Mouse (Mus musculus): ENCODE measurements around the gene Trmt13. TPM values are rescaled to one million over a fixed set of nuclear protein-coding genes. Genes with fewer than 3 reads are reported as not detected.
"Not testable (repeated sequence)": the region's sequence is repeated elsewhere in the genome, so short reads cannot be mapped to it uniquely, and the experiment has no call there.

Trmt13 gene
- polyA plus RNA-seq, 1 experiment from 2014 or later = 13.1 TPM

GRCm38 (mm10) chr3:116582201-116582600 lies 32.2 kb downstream of the Trmt13 start:
- Histone ChIP-seq H3K27ac (no peak overlapping the region), H3K4me3 (no peak overlapping the region), H3K36me3 (peaks cover 78% of the 10 kb centered on the region), H3K4me1 (no peaks in the 10 kb centered on the region), H3K9me3 (replicated peaks) (no peaks in the 10 kb centered on the region), H3K4me2 (no peak overlapping the region), H3K9ac (no peak overlapping the region), H3K27me3 (replicated peaks) (no peaks in the 10 kb centered on the region)
- WGBS (ENCODE audit: insufficient replicate concordance) = 91% methylated on average over 9 of the region's 9 CpGs
- ATAC-seq = no peak

GRCm38 (mm10) chr3:116577286-116577685 lies 37.1 kb downstream of the Trmt13 start:
- H3K9me3 ChIP-seq (replicated peaks) = no peaks in the 10 kb centered on the region
- H3K4me3 ChIP-seq = no peak overlapping the region
- no peak for ATAC-seq
- peaks cover 36% of the 10 kb centered on the region for H3K36me3 ChIP-seq
- H3K27ac ChIP-seq = no peak overlapping the region
- no peak overlapping the region for H3K9ac ChIP-seq
- no peak overlapping the region for H3K4me2 ChIP-seq
- H3K27me3 ChIP-seq (replicated peaks) = no peaks in the 10 kb centered on the region
- no peaks in the 10 kb centered on the region for H3K4me1 ChIP-seq
- WGBS (ENCODE audit: insufficient replicate concordance) = 48% methylated on average over 3 of the region's 3 CpGs

- Histone ChIP-seq H3K9me3 (replicated peaks) (peaks cover 10% of the 10 kb centered on the region), H3K4me1 (0 out of 2 replicates have a peak, but pooled peaks cover 3% of the 10 kb centered on the region), H3K27me3 (replicated peaks) (no peaks in the 10 kb centered on the region), H3K27ac (no peak overlapping the region), H3K36me3 (peaks cover 18% of the 10 kb centered on the region), H3K9ac (no peak overlapping the region), H3K4me3 (no peak overlapping the region), H3K4me2 (no peak overlapping the region)
- ATAC-seq = no peak
- WGBS (ENCODE audit: insufficient replicate concordance) = 29% methylated on average over 2 of the region's 2 CpGs
Measured at GRCm38 (mm10) chr3:116570628-116571027, 43.8 kb downstream of the Trmt13 start.

- ATAC-seq = peak; percentile 66
- peak overlapping the region; percentile 71 for H3K9ac ChIP-seq
- peak overlapping the region; percentile 79 for H3K4me2 ChIP-seq
- H3K27me3 ChIP-seq (replicated peaks) = no peaks in the 10 kb centered on the region
- H3K36me3 ChIP-seq = peaks cover 16% of the 10 kb centered on the region
- H3K27ac ChIP-seq = peak overlapping the region; percentile 93
- H3K9me3 ChIP-seq (replicated peaks) = peaks cover 10% of the 10 kb centered on the region
- H3K4me3 ChIP-seq = peak overlapping the region; percentile 64
- H3K4me1 ChIP-seq = peaks cover 36% of the 10 kb centered on the region
- 14% methylated on average over 7 of the region's 7 CpGs for WGBS (ENCODE audit: insufficient replicate concordance)
Measured at GRCm38 (mm10) chr3:116563095-116563492, 51.3 kb downstream of the Trmt13 start.

GRCm38 (mm10) chr3:116562408-116563094 lies 51.8 kb downstream of the Trmt13 start, which contains the start of gene Lrrc39:
Lrrc39 (plus strand) TSS chr3:116562973.
- Histone ChIP-seq H3K27me3 (replicated peaks) (no peaks in the 10 kb centered on the region), H3K9ac (peak within 1 kb of the TSS; percentile 71), H3K36me3 (peaks cover 16% of the 10 kb centered on the region), H3K9me3 (replicated peaks) (peaks cover 10% of the 10 kb centered on the region), H3K27ac (peak within 1 kb of the TSS; percentile 93), H3K4me1 (peaks cover 36% of the 10 kb centered on the region), H3K4me3 (peak within 1 kb of the TSS; percentile 64), H3K4me2 (peak within 1 kb of the TSS; percentile 79)
- 23% methylated on average over 7 of the region's 7 CpGs for WGBS (ENCODE audit: insufficient replicate concordance)
- ATAC-seq = peak; percentile 98

GRCm38 (mm10) chr3:116561315-116561714 lies 53.1 kb downstream of the Trmt13 start:
- not testable (repeated sequence) for H3K27ac ChIP-seq; H3K36me3 ChIP-seq; H3K9me3 ChIP-seq (replicated peaks); H3K4me2 ChIP-seq; H3K27me3 ChIP-seq (replicated peaks); H3K4me3 ChIP-seq; ATAC-seq; H3K9ac ChIP-seq
- H3K4me1 ChIP-seq = peaks cover 36% of the 10 kb centered on the region
- WGBS (ENCODE audit: insufficient replicate concordance) = 93% methylated on average over 14 of the region's 14 CpGs

- no peaks in the 10 kb centered on the region for H3K9me3 ChIP-seq (replicated peaks)
- H3K9ac ChIP-seq = no peak overlapping the region
- WGBS (ENCODE audit: insufficient replicate concordance) = 82% methylated on average over 5 of the region's 5 CpGs
- H3K27me3 ChIP-seq (replicated peaks) = no peaks in the 10 kb centered on the region
- no peaks in the 10 kb centered on the region for H3K4me1 ChIP-seq
- H3K36me3 ChIP-seq = peaks cover 16% of the 10 kb centered on the region
- no peak overlapping the region for H3K4me3 ChIP-seq
- no peak overlapping the region for H3K27ac ChIP-seq
- no peak overlapping the region for H3K4me2 ChIP-seq
- ATAC-seq = no peak
Measured at GRCm38 (mm10) chr3:116551362-116551761, 63.0 kb downstream of the Trmt13 start.

- Histone ChIP-seq H3K27me3 (replicated peaks) (no peaks in the 10 kb centered on the region), H3K4me2 (no peak overlapping the region), H3K27ac (no peak overlapping the region), H3K9me3 (replicated peaks) (no peaks in the 10 kb centered on the region), H3K4me1 (no peaks in the 10 kb centered on the region), H3K4me3 (no peak overlapping the region), H3K36me3 (peaks cover 36% of the 10 kb centered on the region), H3K9ac (no peak overlapping the region)
- no peak for ATAC-seq
- 77% methylated on average over 5 of the region's 5 CpGs for WGBS (ENCODE audit: insufficient replicate concordance)
Measured at GRCm38 (mm10) chr3:116547430-116547829, 67.0 kb downstream of the Trmt13 start.

- WGBS (ENCODE audit: insufficient replicate concordance) = 40% methylated on average over 3 of the region's 3 CpGs
- Histone ChIP-seq H3K4me1 (no peaks in the 10 kb centered on the region), H3K27me3 (replicated peaks) (no peaks in the 10 kb centered on the region), H3K36me3 (peaks cover 49% of the 10 kb centered on the region), H3K27ac (no peak overlapping the region), H3K9ac (no peak overlapping the region), H3K4me2 (no peak overlapping the region), H3K4me3 (no peak overlapping the region), H3K9me3 (replicated peaks) (no peaks in the 10 kb centered on the region)
- ATAC-seq = no peak
Measured at GRCm38 (mm10) chr3:116542532-116542931, 71.9 kb downstream of the Trmt13 start.

GRCm38 (mm10) chr3:116542070-116542469 lies 72.3 kb downstream of the Trmt13 start:
- no peak for ATAC-seq
- H3K4me3 ChIP-seq = no peak overlapping the region
- no peaks in the 10 kb centered on the region for H3K27me3 ChIP-seq (replicated peaks)
- no peaks in the 10 kb centered on the region for H3K9me3 ChIP-seq (replicated peaks)
- 54% methylated on average over 2 of the region's 2 CpGs for WGBS (ENCODE audit: insufficient replicate concordance)
- H3K4me2 ChIP-seq = no peak overlapping the region
- H3K9ac ChIP-seq = no peak overlapping the region
- H3K4me1 ChIP-seq = no peaks in the 10 kb centered on the region
- H3K27ac ChIP-seq = no peak overlapping the region
- peaks cover 49% of the 10 kb centered on the region for H3K36me3 ChIP-seq

- H3K4me1 ChIP-seq = peaks cover 6% of the 10 kb centered on the region; the same call in 1 of the 2 replicates
- no peak overlapping the region for H3K9ac ChIP-seq
- 71% methylated on average over 6 of the region's 6 CpGs for whole genome bisulfite sequencing (ENCODE audit: insufficient replicate concordance)
- H3K9me3 ChIP-seq (replicated peaks) = no peaks in the 10 kb centered on the region
- H3K4me2 ChIP-seq = no peak overlapping the region
- no peak overlapping the region for H3K4me3 ChIP-seq
- H3K36me3 ChIP-seq = peaks cover 58% of the 10 kb centered on the region
- H3K27me3 ChIP-seq (replicated peaks) = no peaks in the 10 kb centered on the region
- ATAC-seq = peak; percentile 26; the same call in 1 of the 2 replicates
- no peak overlapping the region for H3K27ac ChIP-seq
Measured at GRCm38 (mm10) chr3:116537200-116537573, 77.2 kb downstream of the Trmt13 start.

- Histone ChIP-seq H3K4me1 (peaks cover 6% of the 10 kb centered on the region; the same call in 1 of the 2 replicates), H3K36me3 (peaks cover 58% of the 10 kb centered on the region), H3K27ac (no peak overlapping the region), H3K9ac (no peak overlapping the region), H3K4me3 (no peak overlapping the region), H3K9me3 (replicated peaks) (no peaks in the 10 kb centered on the region), H3K4me2 (no peak overlapping the region), H3K27me3 (replicated peaks) (no peaks in the 10 kb centered on the region)
- ATAC-seq = peak; percentile 57; the same call in 1 of the 2 replicates
- WGBS (ENCODE audit: insufficient replicate concordance) = 64% methylated on average over 16 of the region's 16 CpGs
Measured at GRCm38 (mm10) chr3:116536428-116537199, 77.8 kb downstream of the Trmt13 start.
